Mouse (Mus musculus): Measurements from ENCODE around the gene Fdx1. TPM values are rescaled to one million over a fixed set of nuclear protein-coding genes. Genes with fewer than 3 reads are reported as not detected.

Gene Fdx1
- polyA plus RNA-seq, 1 experiment from 2014 or later, result 32.2 TPM

DNA sequence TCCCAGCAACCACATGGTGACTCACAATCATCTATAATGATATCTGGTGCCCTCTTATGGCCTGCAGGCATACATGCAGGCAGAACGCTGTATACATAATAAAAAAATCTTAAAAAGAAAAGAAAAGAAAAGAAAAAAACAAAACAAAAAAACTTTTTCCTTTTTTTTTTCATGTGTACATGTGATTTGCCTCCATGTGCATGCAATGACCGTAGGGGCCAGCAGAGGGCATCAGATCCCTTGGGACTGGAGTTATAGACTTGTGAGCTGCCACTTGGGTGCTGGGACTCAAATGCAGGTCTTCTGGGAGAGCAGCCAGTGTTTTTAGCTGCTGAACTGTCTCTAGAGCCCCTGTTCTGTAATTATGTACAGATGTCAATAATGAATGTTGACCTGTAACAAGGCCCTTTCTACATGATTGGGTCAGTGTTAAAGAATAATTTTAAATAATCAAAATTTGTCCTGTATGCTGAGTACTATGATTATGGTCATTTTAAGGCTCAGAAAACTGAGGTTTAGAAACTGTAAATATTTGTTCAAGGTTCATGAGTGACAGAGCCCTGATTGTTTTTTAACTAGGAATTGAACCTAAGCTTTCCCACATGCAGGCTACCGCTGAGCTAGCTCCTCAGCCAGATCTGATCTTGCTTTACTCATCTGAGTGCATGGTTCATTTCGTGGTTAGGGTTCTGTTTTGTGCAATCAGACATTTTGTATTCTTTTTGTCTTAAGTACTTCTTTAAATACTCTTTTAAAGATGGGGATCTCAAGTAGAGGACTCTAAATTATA lies 30.3 kb upstream of the Fdx1 start:
- no peaks in the 10 kb centered on the region for H3K36me3 ChIP-seq (ENCODE audit: control insufficient read depth, insufficient read depth)
- peak overlapping the region; percentile 54; the same call in 1 of the 2 replicates for H3K27ac ChIP-seq (ENCODE audit: low read length)
- H3K27me3 ChIP-seq (ENCODE audit: control insufficient read depth, insufficient read depth, low read depth, low read length), result no peaks in the 10 kb centered on the region
- no peak overlapping the region for H3K4me3 ChIP-seq (ENCODE audit: low read depth, low read length)
- H3K4me2 ChIP-seq (ENCODE audit: low read depth, low read length), result no peak overlapping the region
- ATAC-seq (ENCODE audit: low read depth), result no peak
- 52% methylated on average over 4 of the region's 4 CpGs for WGBS (ENCODE audit: insufficient replicate concordance)
- no peaks in the 10 kb centered on the region for H3K9me3 ChIP-seq (replicated peaks; ENCODE audit: control insufficient read depth, low read length)
- no peaks in the 10 kb centered on the region for H3K4me1 ChIP-seq (ENCODE audit: control insufficient read depth, low read depth, low read length)
- no peak overlapping the region for H3K9ac ChIP-seq (ENCODE audit: low read depth, low read length)

DNA sequence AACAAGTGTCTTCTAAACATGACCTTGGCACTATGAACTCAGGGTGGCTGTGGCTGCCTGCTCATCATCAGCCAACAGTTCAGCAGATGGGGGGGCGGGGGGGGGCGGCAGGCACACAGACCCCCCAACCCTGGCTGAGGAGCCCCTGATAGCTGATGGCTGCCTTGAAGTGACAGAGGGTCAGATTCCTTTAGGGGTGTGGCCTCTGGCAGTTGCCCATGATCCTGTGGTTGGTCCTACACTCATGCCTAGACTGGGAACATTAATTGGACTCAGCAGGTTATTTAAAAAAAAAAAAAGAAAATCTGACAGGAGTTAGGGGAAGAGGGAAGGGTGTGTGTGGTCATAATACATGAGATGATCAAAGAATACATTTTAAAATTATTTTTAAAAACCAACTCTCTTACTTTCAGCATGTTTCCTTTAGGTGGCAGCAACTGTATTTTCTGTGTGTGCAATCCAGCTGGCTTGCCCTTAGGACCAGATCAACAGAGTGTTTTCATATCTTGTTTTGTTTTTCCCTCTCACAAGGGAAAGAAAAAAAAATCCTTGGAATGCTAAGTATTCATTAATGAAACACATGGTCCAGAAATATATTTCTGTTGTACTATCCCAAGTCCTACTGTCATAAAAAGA lies 28.0 kb upstream of the Fdx1 start:
- H3K9ac ChIP-seq (ENCODE audit: low read depth, low read length), result no peak overlapping the region
- WGBS (ENCODE audit: insufficient replicate concordance), result 13% methylated on average over 2 of the region's 2 CpGs

DNA sequence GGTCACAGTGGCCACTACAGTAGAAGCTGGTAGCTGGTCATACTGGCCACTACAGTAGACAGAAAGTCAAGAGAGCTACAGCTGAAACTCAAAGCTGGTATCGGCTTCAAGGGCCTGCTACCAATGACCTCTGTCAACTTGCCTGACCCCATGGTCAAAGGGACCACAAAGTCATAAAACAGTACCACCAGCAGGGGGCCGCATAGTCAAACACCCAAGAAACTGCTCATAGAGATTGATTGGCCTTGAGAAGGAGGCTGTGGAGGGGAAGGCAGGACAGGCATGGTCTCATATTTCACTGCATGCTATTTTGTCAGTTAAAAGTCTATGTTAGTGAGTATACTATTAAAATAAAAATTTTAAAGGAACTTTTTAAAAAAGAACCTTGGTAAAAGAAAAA lies 27.5 kb upstream of the Fdx1 start:
- no peak overlapping the region for H3K4me3 ChIP-seq (ENCODE audit: low read depth, low read length)
- no peak for ATAC-seq (ENCODE audit: low read depth)
- no peak overlapping the region for H3K27ac ChIP-seq (ENCODE audit: low read length)
- no peak overlapping the region for H3K4me2 ChIP-seq (ENCODE audit: low read depth, low read length)
- 12% methylated on average over 2 of the region's 2 CpGs for WGBS (ENCODE audit: insufficient replicate concordance)
- H3K36me3 ChIP-seq (ENCODE audit: control insufficient read depth, insufficient read depth), result no peaks in the 10 kb centered on the region
- no peaks in the 10 kb centered on the region for H3K9me3 ChIP-seq (replicated peaks; ENCODE audit: control insufficient read depth, low read length)
- no peak overlapping the region for H3K9ac ChIP-seq (ENCODE audit: low read depth, low read length)
- H3K4me1 ChIP-seq (ENCODE audit: control insufficient read depth, low read depth, low read length), result no peaks in the 10 kb centered on the region
- no peaks in the 10 kb centered on the region for H3K27me3 ChIP-seq (ENCODE audit: control insufficient read depth, insufficient read depth, low read depth, low read length)

More for the DNA sequence above, 28.0 kb upstream of the Fdx1 start:
- H3K27me3 ChIP-seq (ENCODE audit: control insufficient read depth, insufficient read depth, low read depth, low read length), result no peaks in the 10 kb centered on the region
- no peaks in the 10 kb centered on the region for H3K36me3 ChIP-seq (ENCODE audit: control insufficient read depth, insufficient read depth)
- no peak overlapping the region for H3K27ac ChIP-seq (ENCODE audit: low read length)
- H3K4me2 ChIP-seq (ENCODE audit: low read depth, low read length), result no peak overlapping the region
- no peak overlapping the region for H3K4me3 ChIP-seq (ENCODE audit: low read depth, low read length)
- H3K4me1 ChIP-seq (ENCODE audit: control insufficient read depth, low read depth, low read length), result no peaks in the 10 kb centered on the region
- no peak for ATAC-seq (ENCODE audit: low read depth)
- no peaks in the 10 kb centered on the region for H3K9me3 ChIP-seq (replicated peaks; ENCODE audit: control insufficient read depth, low read length)

DNA sequence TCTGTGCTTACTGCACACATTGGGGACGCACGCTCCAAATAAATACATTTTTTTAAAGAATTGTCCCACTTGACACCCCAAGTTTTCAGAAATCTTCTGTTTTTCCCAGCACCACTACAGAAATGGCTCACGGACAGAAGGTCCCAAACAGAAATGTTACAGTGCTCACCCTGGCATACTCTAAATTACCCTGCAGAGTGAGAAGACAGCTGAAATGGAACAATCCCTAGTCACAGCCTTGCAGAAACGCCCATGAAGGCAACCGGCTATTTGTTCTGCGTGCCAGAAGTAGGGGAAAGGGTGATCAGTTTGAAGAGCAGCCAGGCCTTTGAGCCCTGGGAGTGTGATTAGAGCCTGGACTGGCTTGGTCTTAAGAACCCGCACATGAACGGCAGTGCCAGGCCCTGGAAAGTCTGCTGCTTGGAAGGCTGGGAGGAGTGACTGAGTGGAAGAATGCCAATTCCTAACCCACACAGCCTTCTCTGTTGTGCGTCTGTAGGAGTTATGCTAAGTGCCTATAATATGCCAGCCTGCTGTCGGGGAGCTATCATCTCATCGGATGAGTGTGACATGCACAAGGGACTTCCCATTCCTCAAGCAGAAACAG lies 22.2 kb upstream of the Fdx1 start:
- 61% methylated on average over 11 of the region's 11 CpGs for WGBS (ENCODE audit: insufficient replicate concordance)

DNA sequence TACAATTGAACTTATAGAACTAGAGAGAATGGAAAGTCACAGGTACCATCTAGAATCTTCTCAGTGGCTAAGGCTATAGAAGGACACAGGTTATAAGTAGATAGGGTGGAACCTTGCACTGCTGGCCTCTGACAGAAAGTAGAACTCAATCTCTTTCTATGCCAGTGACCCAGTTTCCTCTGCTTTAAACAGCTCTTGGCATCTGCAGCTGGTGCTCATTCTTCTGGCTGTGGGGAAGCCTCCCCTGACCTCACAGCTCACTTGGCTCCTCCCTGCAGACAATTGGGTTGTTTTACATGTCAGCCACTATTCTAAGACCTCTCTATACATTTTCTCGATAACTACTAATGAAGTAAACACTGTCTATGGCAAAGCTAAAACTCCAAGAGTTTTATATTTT lies 17.8 kb upstream of the Fdx1 start:
- no peak for ATAC-seq (ENCODE audit: low read depth)
- Histone ChIP-seq H3K9ac (ENCODE audit: low read depth, low read length) (no peak overlapping the region), H3K27ac (ENCODE audit: low read length) (no peak overlapping the region), H3K4me3 (ENCODE audit: low read depth, low read length) (no peak overlapping the region), H3K36me3 (ENCODE audit: control insufficient read depth, insufficient read depth) (no peaks in the 10 kb centered on the region), H3K9me3 (replicated peaks; ENCODE audit: control insufficient read depth, low read length) (no peaks in the 10 kb centered on the region), H3K4me1 (ENCODE audit: control insufficient read depth, low read depth, low read length) (no peaks in the 10 kb centered on the region), H3K27me3 (ENCODE audit: control insufficient read depth, insufficient read depth, low read depth, low read length) (no peaks in the 10 kb centered on the region), H3K4me2 (ENCODE audit: low read depth, low read length) (no peak overlapping the region)
- 67% methylated on average over 1 of the region's 1 CpGs for WGBS (ENCODE audit: insufficient replicate concordance)

More for the DNA sequence above, 22.2 kb upstream of the Fdx1 start:
- no peaks in the 10 kb centered on the region for H3K4me1 ChIP-seq (ENCODE audit: control insufficient read depth, low read depth, low read length)
- H3K27me3 ChIP-seq (ENCODE audit: control insufficient read depth, insufficient read depth, low read depth, low read length), result no peaks in the 10 kb centered on the region
- H3K9ac ChIP-seq (ENCODE audit: low read depth, low read length), result no peak overlapping the region
- H3K4me2 ChIP-seq (ENCODE audit: low read depth, low read length), result no peak overlapping the region
- no peak overlapping the region for H3K4me3 ChIP-seq (ENCODE audit: low read depth, low read length)
- H3K9me3 ChIP-seq (replicated peaks; ENCODE audit: control insufficient read depth, low read length), result no peaks in the 10 kb centered on the region
- no peak overlapping the region for H3K27ac ChIP-seq (ENCODE audit: low read length)
- no peaks in the 10 kb centered on the region for H3K36me3 ChIP-seq (ENCODE audit: control insufficient read depth, insufficient read depth)
- no peak for ATAC-seq (ENCODE audit: low read depth)

DNA sequence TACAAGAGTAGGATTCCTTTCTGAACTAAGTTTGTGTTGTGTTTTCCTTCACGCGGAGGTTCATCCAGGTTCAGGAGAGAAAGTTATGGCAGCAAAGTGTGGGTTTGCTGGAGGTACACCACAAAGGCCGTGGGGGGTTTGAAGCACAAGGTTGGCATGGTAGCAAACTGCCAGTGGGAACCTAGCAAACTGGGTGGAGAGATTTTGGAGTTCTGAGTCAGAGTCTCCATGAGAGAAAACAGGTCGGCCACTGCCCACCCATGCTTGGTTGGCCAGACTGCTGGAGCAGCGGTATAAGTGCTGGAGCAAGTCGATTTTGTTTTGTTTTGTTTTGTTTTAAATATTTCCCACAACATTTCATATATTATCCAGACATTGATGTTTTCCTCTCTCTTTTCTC lies 15.9 kb upstream of the Fdx1 start:
- Histone ChIP-seq H3K9me3 (replicated peaks; ENCODE audit: control insufficient read depth, low read length) (no peaks in the 10 kb centered on the region), H3K4me1 (ENCODE audit: control insufficient read depth, low read depth, low read length) (no peaks in the 10 kb centered on the region), H3K27me3 (ENCODE audit: control insufficient read depth, insufficient read depth, low read depth, low read length) (no peaks in the 10 kb centered on the region), H3K4me3 (ENCODE audit: low read depth, low read length) (no peak overlapping the region), H3K4me2 (ENCODE audit: low read depth, low read length) (no peak overlapping the region), H3K36me3 (ENCODE audit: control insufficient read depth, insufficient read depth) (no peaks in the 10 kb centered on the region), H3K27ac (ENCODE audit: low read length) (no peak overlapping the region), H3K9ac (ENCODE audit: low read depth, low read length) (no peak overlapping the region)
- no peak for ATAC-seq (ENCODE audit: low read depth)
- 84% methylated on average over 6 of the region's 6 CpGs for WGBS (ENCODE audit: insufficient replicate concordance)

DNA sequence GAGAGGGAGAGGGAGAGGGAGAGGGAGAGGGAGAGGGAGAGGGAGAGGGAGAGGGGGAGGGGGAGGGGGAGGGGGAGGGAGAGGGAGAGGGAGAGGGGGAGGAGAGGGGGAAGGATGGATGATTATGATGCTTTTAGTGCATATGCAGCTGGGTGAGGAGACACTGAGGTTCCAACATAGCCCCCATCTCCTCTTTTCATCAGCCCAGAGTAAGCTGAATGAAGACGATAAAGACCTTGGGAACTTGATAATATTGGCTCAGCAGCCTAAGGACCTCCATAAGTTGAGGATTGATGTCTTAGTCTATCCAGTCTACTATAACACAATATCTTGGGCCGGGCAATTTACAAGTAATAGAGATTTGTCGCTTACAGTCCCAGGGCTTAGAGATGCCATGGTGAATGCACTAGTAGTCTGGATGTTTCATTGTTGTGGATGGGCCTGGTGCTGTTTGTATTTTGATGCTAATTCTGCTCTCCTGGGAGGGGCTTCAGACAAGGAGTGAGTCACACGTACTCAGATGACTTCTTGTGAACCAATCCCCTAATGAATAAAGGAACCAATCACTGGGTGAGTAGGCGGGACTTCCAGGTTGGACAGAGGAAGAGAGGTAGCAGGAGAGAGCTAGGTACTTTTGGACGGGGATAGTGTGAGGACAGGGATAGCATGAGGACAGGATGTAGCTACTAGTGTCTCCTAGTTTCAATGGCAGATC lies 15.3 kb upstream of the Fdx1 start:
- Histone ChIP-seq H3K9ac (ENCODE audit: low read depth, low read length) (no peak overlapping the region), H3K4me2 (ENCODE audit: low read depth, low read length) (no peak overlapping the region), H3K36me3 (ENCODE audit: control insufficient read depth, insufficient read depth) (no peaks in the 10 kb centered on the region), H3K27ac (ENCODE audit: low read length) (no peak overlapping the region), H3K27me3 (ENCODE audit: control insufficient read depth, insufficient read depth, low read depth, low read length) (no peaks in the 10 kb centered on the region), H3K9me3 (replicated peaks; ENCODE audit: control insufficient read depth, low read length) (no peaks in the 10 kb centered on the region), H3K4me3 (ENCODE audit: low read depth, low read length) (no peak overlapping the region), H3K4me1 (ENCODE audit: control insufficient read depth, low read depth, low read length) (no peaks in the 10 kb centered on the region)
- ATAC-seq (ENCODE audit: low read depth), result no peak
- 76% methylated on average over 6 of the region's 6 CpGs for WGBS (ENCODE audit: insufficient replicate concordance)

DNA sequence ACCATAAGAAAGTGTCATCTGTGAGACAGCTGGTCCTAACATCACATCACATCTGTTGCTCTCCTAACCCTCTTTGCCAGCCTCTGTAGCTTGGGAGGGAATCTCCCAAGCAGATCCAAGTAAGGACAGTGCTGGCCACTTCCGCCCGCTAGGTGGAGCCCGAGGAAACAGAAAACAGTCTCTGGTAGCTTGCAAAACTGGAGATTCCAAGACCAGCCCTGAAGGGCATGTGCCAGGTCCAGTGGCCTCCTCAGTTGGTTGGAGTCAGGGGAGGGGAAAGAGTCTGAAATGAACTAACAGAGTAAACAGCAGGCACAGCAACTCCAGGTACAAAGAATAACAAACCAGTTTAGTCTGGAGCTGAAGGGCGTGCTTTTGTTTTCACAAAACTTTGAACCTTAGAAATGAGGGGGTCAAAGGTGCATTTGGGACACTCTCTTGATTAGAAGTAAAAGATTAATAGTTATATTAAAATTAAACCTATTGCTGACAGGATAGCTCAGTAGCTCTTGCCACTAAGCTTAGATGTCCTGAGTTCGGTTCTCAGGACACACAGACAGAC lies 14.2 kb upstream of the Fdx1 start:
- no peaks in the 10 kb centered on the region for H3K27me3 ChIP-seq (ENCODE audit: control insufficient read depth, insufficient read depth, low read depth, low read length)
- H3K4me1 ChIP-seq (ENCODE audit: control insufficient read depth, low read depth, low read length), result no peaks in the 10 kb centered on the region
- H3K4me2 ChIP-seq (ENCODE audit: low read depth, low read length), result no peak overlapping the region
- H3K9me3 ChIP-seq (replicated peaks; ENCODE audit: control insufficient read depth, low read length), result no peaks in the 10 kb centered on the region
- H3K27ac ChIP-seq (ENCODE audit: low read length), result no peak overlapping the region
- no peak overlapping the region for H3K4me3 ChIP-seq (ENCODE audit: low read depth, low read length)
- no peak overlapping the region for H3K9ac ChIP-seq (ENCODE audit: low read depth, low read length)
- 34% methylated on average over 5 of the region's 5 CpGs for WGBS (ENCODE audit: insufficient replicate concordance)
- H3K36me3 ChIP-seq (ENCODE audit: control insufficient read depth, insufficient read depth), result no peaks in the 10 kb centered on the region
- ATAC-seq (ENCODE audit: low read depth), result peak; percentile 59
